In the genomic region with DNA sequence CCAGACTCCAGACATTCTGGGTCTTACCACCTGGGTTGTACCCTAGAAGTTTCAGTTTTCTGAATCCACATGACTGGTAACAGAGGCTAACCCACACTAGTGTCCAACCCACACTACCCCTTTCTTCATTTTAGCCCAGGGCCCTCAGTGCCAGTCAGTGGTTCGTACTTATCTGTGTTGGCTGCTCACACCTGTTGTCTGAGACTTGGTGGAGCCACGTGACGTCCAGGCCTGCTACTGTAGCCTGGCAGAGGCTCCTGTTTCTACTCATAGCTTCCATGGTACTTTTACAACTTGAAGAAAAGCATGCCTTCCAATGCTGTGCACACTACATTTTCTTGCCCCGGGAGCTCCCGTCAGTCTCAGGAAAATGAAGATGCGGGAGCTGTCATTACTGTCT, we compare ENCODE assay signal across 18 mouse cellular contexts. TPM values are rescaled to one million over a fixed set of nuclear protein-coding genes. Genes with fewer than 3 reads are reported as not detected.
A peak's percentile ranks its signal among the peaks of the same experiment; 100 is the strongest.
DNase-seq lines count a peak whose midpoint lies in the region; ATAC-seq and TF ChIP-seq lines count a peak whose summit lies in the region.
"Had no signal": no experiment of that assay in that cellular context is flagged by ENCODE, and none has a peak within 500 bp of the region (broad histone marks: within the 10 kb centered on the region; RNA-seq: fewer than 3 reads in every experiment).

No protein-coding gene starts in this region.

- peak overlapping the region; percentile 28 for H3K9ac ChIP-seq in liver, embryonic 13.5 days
- no peak overlapping the region for H3K9ac ChIP-seq in forebrain, embryonic 16.5 days (replicated peaks; ENCODE audit: low read depth, low read length)
- H3K9ac ChIP-seq: embryonic facial prominence, embryonic 15.5 days; heart, embryonic 13.5 days; midbrain, embryonic 13.5 days had no signal

- DNase-seq in gastrocnemius, adult 2 months, result peak; percentile 11
- no peak for DNase-seq in gastrocnemius, postnatal 4 days (ENCODE audit: low spot score in 2 of 2)
- no peak for DNase-seq in G1E (ENCODE audit: low spot score)
- DNase-seq in liver, embryonic 13.5 days, result no peak
- no peak for DNase-seq in spleen, adult 18-20 months
- DNase-seq: adrenal gland, postnatal 10 days; heart, postnatal 4 days; kidney, adult 18-20 months; kidney, postnatal 14 days; right cerebral cortex, adult 18-20 months had no signal

- H3K36me3 ChIP-seq in G1E (replicated peaks), result peaks cover 80% of the 10 kb centered on the region
- peaks cover 13% of the 10 kb centered on the region for H3K36me3 ChIP-seq in liver, embryonic 13.5 days
- H3K36me3 ChIP-seq in forebrain, embryonic 16.5 days (ENCODE audit: control insufficient read depth, insufficient read depth), result no peaks in the 10 kb centered on the region
- H3K36me3 ChIP-seq: embryonic facial prominence, embryonic 15.5 days; heart, embryonic 13.5 days; midbrain, embryonic 13.5 days had no signal

- no peak for TF ChIP-seq CTCF in gastrocnemius, adult 2 months (IDR thresholded peaks at IDR 0.05)
- TF ChIP-seq CTCF in G1E (IDR thresholded peaks at IDR 0.05; ENCODE audit: low read depth, low read length), result no peak
- TF ChIP-seq CTCF in olfactory bulb, adult 2 months (IDR thresholded peaks at IDR 0.05; ENCODE audit: insufficient read depth, low read depth, low read length), result no peak

- H3K4me2 ChIP-seq in liver, embryonic 13.5 days, result no peak overlapping the region
- no peak overlapping the region for H3K4me2 ChIP-seq in forebrain, embryonic 16.5 days (ENCODE audit: low read length)
- H3K4me2 ChIP-seq: embryonic facial prominence, embryonic 15.5 days; heart, embryonic 13.5 days; midbrain, embryonic 13.5 days had no signal

- H3K4me3 ChIP-seq in gastrocnemius, adult 2 months, result no peak overlapping the region
- H3K4me3 ChIP-seq in G1E (ENCODE audit: low read depth, low read length), result no peak overlapping the region
- H3K4me3 ChIP-seq in liver, embryonic 13.5 days (replicated peaks), result no peak overlapping the region
- H3K4me3 ChIP-seq in olfactory bulb, adult 2 months (ENCODE audit: insufficient read depth, low read depth, low read length), result no peak overlapping the region
- no peak overlapping the region for H3K4me3 ChIP-seq in forebrain, embryonic 16.5 days (replicated peaks; ENCODE audit: low read length)
- H3K4me3 ChIP-seq: embryonic facial prominence, embryonic 15.5 days; heart, embryonic 13.5 days; midbrain, embryonic 13.5 days had no signal

- no peak overlapping the region for H3K27ac ChIP-seq in gastrocnemius, adult 2 months
- no peak overlapping the region for H3K27ac ChIP-seq in liver, embryonic 13.5 days
- H3K27ac ChIP-seq in olfactory bulb, adult 2 months (ENCODE audit: insufficient read depth, low read depth, low read length), result peak overlapping the region; percentile 58; the same call in 1 of the 2 replicates
- H3K27ac ChIP-seq in forebrain, embryonic 16.5 days (ENCODE audit: low read length), result no peak overlapping the region
- H3K27ac ChIP-seq: embryonic facial prominence, embryonic 15.5 days; heart, embryonic 13.5 days; macrophage; midbrain, embryonic 13.5 days had no signal

- intact Hi-C loops in gastrocnemius, adult 2 months (cut with DNase I), result no loop called here

- no peaks in the 10 kb centered on the region for H3K9me3 ChIP-seq in G1E (replicated peaks)
- H3K9me3 ChIP-seq in liver, embryonic 13.5 days (replicated peaks), result no peaks in the 10 kb centered on the region
- no peaks in the 10 kb centered on the region for H3K9me3 ChIP-seq in forebrain, embryonic 16.5 days (ENCODE audit: control insufficient read depth, low read length)
- H3K9me3 ChIP-seq: embryonic facial prominence, embryonic 15.5 days; heart, embryonic 13.5 days; midbrain, embryonic 13.5 days had no signal

- no peaks in the 10 kb centered on the region for H3K27me3 ChIP-seq in G1E (ENCODE audit: insufficient read depth, low read length)
- H3K27me3 ChIP-seq in liver, embryonic 13.5 days, result no peaks in the 10 kb centered on the region
- no peaks in the 10 kb centered on the region for H3K27me3 ChIP-seq in forebrain, embryonic 16.5 days (replicated peaks; ENCODE audit: control insufficient read depth, insufficient read depth, low read length)
- H3K27me3 ChIP-seq: embryonic facial prominence, embryonic 15.5 days; heart, embryonic 13.5 days; midbrain, embryonic 13.5 days had no signal

- 60% methylated on average over 6 of the region's 6 CpGs for WGBS in liver, embryonic 13.5 days (ENCODE audit: insufficient replicate concordance)
- WGBS in olfactory bulb, adult 2 months, result 77% methylated on average over 6 of the region's 6 CpGs
- 92% methylated on average over 6 of the region's 6 CpGs for WGBS in forebrain, embryonic 16.5 days

- ATAC-seq in G1E (ENCODE audit: extremely low read depth, insufficient number of reproducible peaks, low FRiP score, poor library complexity, severe bottlenecking), result peak; percentile 38; the same call in 1 of the 2 replicates
- peak; percentile 49 for ATAC-seq in liver, embryonic 13.5 days (ENCODE audit: low read depth)
- ATAC-seq in forebrain, embryonic 16.5 days, result no peak
- ATAC-seq: forebrain, embryonic 14.5 days; hindbrain, embryonic 16.5 days; midbrain, embryonic 13.5 days had no signal

- no peak for TF ChIP-seq POLR2A in olfactory bulb, adult 2 months (IDR thresholded peaks at IDR 0.05; ENCODE audit: insufficient read depth, low read depth, low read length)

- H3K4me1 ChIP-seq in G1E (ENCODE audit: insufficient read depth, low read depth, low read length), result peaks cover 72% of the 10 kb centered on the region
- H3K4me1 ChIP-seq in liver, embryonic 13.5 days (replicated peaks), result peaks cover 81% of the 10 kb centered on the region
- peaks cover 49% of the 10 kb centered on the region for H3K4me1 ChIP-seq in olfactory bulb, adult 2 months (ENCODE audit: control insufficient read depth, insufficient read depth, low read length)
- H3K4me1 ChIP-seq in forebrain, embryonic 16.5 days (replicated peaks; ENCODE audit: control insufficient read depth, insufficient read depth, low read length), result peaks cover 29% of the 10 kb centered on the region

RNA-seq across cellular contexts. Expression of a gene that starts 14.2 kb away (rescaled TPM):
- 1 to 10 TPM; 4.3 to 6.4 TPM for total RNA-seq in gastrocnemius, adult 2 months (2021)
- 10 to 100 TPM; 22.3 to 23.5 TPM for total RNA-seq in gastrocnemius, postnatal 4 days (2021)
- total RNA-seq in G1E (2014; fragmentation: Nextera tagmentation), result 68.8 and 69.2 TPM in 2 replicates
- 31.9 and 33.8 TPM in 2 replicates for total RNA-seq in G1E (2017)
- polyA plus RNA-seq in G1E (2012), result 8.3 and 9.1 TPM in 2 replicates
- polyA plus RNA-seq in liver, embryonic 13.5 days (2015; fragmentation: Nextera tagmentation; extraction: Ambion mirVana), result 8.2 and 11.9 TPM in 2 replicates
- not detected in 2 replicates for polyA plus RNA-seq in olfactory bulb, adult 2 months (2012; ENCODE audit: insufficient read depth, insufficient read length, low replicate concordance, missing spikeins)
- polyA plus RNA-seq in forebrain, embryonic 16.5 days (2015; fragmentation: Nextera tagmentation; extraction: Ambion mirVana), result 23.1 and 26.9 TPM in 2 replicates
